Mouse (Mus musculus): Measurements from ENCODE around the gene Pou5f2. TPM values are rescaled to one million over a fixed set of nuclear protein-coding genes. Genes with fewer than 3 reads are reported as not detected.

Gene Pou5f2
- polyA plus RNA-seq, 1 experiment from 2014 or later = 0.88 TPM

- Histone ChIP-seq H3K4me1 (ENCODE audit: control insufficient read depth, insufficient read depth, low read length) (no peaks in the 10 kb centered on the region), H3K9me3 (ENCODE audit: control insufficient read depth, low read length) (no peaks in the 10 kb centered on the region), H3K4me2 (ENCODE audit: low read depth, low read length) (no peak overlapping the region), H3K36me3 (ENCODE audit: control insufficient read depth, insufficient read depth, low read length) (no peaks in the 10 kb centered on the region), H3K4me3 (ENCODE audit: low read depth, low read length) (no peak overlapping the region), H3K27me3 (replicated peaks; ENCODE audit: control insufficient read depth, insufficient read depth, low read length) (no peaks in the 10 kb centered on the region), H3K9ac (ENCODE audit: low read depth, low read length) (no peak overlapping the region), H3K27ac (replicated peaks; ENCODE audit: low read depth, low read length) (no peak overlapping the region)
- WGBS = 96% methylated on average over 1 of the region's 1 CpGs
- ATAC-seq (ENCODE audit: low read depth) (no peak), DNase-seq (ENCODE audit: low spot score) (no peak)
These were observed 14.5 kb upstream of the Pou5f2 start for GRCm38 (mm10) chr13:78010176-78010575.

- 31% methylated on average over 1 of the region's 1 CpGs for WGBS
These were observed 8.1 kb downstream of the Pou5f2 start for GRCm38 (mm10) chr13:78032821-78033220.

GRCm38 (mm10) chr13:78037203-78037602 lies 12.5 kb downstream of the Pou5f2 start:
- Histone ChIP-seq H3K27ac (replicated peaks; ENCODE audit: low read depth, low read length) (no peak overlapping the region), H3K36me3 (ENCODE audit: control insufficient read depth, insufficient read depth, low read length) (no peaks in the 10 kb centered on the region), H3K9me3 (ENCODE audit: control insufficient read depth, low read length) (no peaks in the 10 kb centered on the region), H3K4me1 (ENCODE audit: control insufficient read depth, insufficient read depth, low read length) (no peaks in the 10 kb centered on the region), H3K27me3 (replicated peaks; ENCODE audit: control insufficient read depth, insufficient read depth, low read length) (no peaks in the 10 kb centered on the region), H3K4me3 (ENCODE audit: low read depth, low read length) (no peak overlapping the region), H3K9ac (ENCODE audit: low read depth, low read length) (no peak overlapping the region), H3K4me2 (ENCODE audit: low read depth, low read length) (no peak overlapping the region)
- WGBS = 48% methylated on average over 1 of the region's 1 CpGs
- no peak for ATAC-seq (ENCODE audit: low read depth)
- DNase-seq (ENCODE audit: low spot score) = no peak

More at GRCm38 (mm10) chr13:78032821-78033220, 8.1 kb downstream of the Pou5f2 start:
- no peaks in the 10 kb centered on the region for H3K4me1 ChIP-seq (ENCODE audit: control insufficient read depth, insufficient read depth, low read length)
- no peak overlapping the region for H3K4me3 ChIP-seq (ENCODE audit: low read depth, low read length)
- DNase-seq (ENCODE audit: low spot score) (no peak), ATAC-seq (ENCODE audit: low read depth) (no peak)
- no peaks in the 10 kb centered on the region for H3K36me3 ChIP-seq (ENCODE audit: control insufficient read depth, insufficient read depth, low read length)
- H3K4me2 ChIP-seq (ENCODE audit: low read depth, low read length) = no peak overlapping the region
- no peaks in the 10 kb centered on the region for H3K27me3 ChIP-seq (replicated peaks; ENCODE audit: control insufficient read depth, insufficient read depth, low read length)
- H3K9ac ChIP-seq (ENCODE audit: low read depth, low read length) = no peak overlapping the region
- no peak overlapping the region for H3K27ac ChIP-seq (replicated peaks; ENCODE audit: low read depth, low read length)
- no peaks in the 10 kb centered on the region for H3K9me3 ChIP-seq (ENCODE audit: control insufficient read depth, low read length)

GRCm38 (mm10) chr13:78043203-78043602 lies 18.5 kb downstream of the Pou5f2 start:
- no peak for ATAC-seq (ENCODE audit: low read depth)
- Histone ChIP-seq H3K9ac (ENCODE audit: low read depth, low read length) (no peak overlapping the region), H3K4me3 (ENCODE audit: low read depth, low read length) (no peak overlapping the region), H3K27me3 (replicated peaks; ENCODE audit: control insufficient read depth, insufficient read depth, low read length) (no peaks in the 10 kb centered on the region), H3K36me3 (ENCODE audit: control insufficient read depth, insufficient read depth, low read length) (no peaks in the 10 kb centered on the region), H3K9me3 (ENCODE audit: control insufficient read depth, low read length) (no peaks in the 10 kb centered on the region), H3K27ac (replicated peaks; ENCODE audit: low read depth, low read length) (no peak overlapping the region), H3K4me2 (ENCODE audit: low read depth, low read length) (no peak overlapping the region), H3K4me1 (ENCODE audit: control insufficient read depth, insufficient read depth, low read length) (no peaks in the 10 kb centered on the region; the same call in 1 of the 2 replicates)
- 80% methylated on average over 6 of the region's 6 CpGs for WGBS
- no peak for DNase-seq (ENCODE audit: low spot score)

GRCm38 (mm10) chr13:78045116-78045515 lies 20.4 kb downstream of the Pou5f2 start:
- no peak overlapping the region for H3K27ac ChIP-seq (replicated peaks; ENCODE audit: low read depth, low read length)
- no peak overlapping the region for H3K9ac ChIP-seq (ENCODE audit: low read depth, low read length)
- H3K4me3 ChIP-seq (ENCODE audit: low read depth, low read length) = no peak overlapping the region
- H3K9me3 ChIP-seq (ENCODE audit: control insufficient read depth, low read length) = no peaks in the 10 kb centered on the region
- DNase-seq (ENCODE audit: low spot score) (no peak), ATAC-seq (ENCODE audit: low read depth) (no peak)
- WGBS = 13% methylated on average over 5 of the region's 5 CpGs
- H3K4me2 ChIP-seq (ENCODE audit: low read depth, low read length) = no peak overlapping the region
- no peaks in the 10 kb centered on the region; the same call in 1 of the 2 replicates for H3K4me1 ChIP-seq (ENCODE audit: control insufficient read depth, insufficient read depth, low read length)
- no peaks in the 10 kb centered on the region for H3K36me3 ChIP-seq (ENCODE audit: control insufficient read depth, insufficient read depth, low read length)
- H3K27me3 ChIP-seq (replicated peaks; ENCODE audit: control insufficient read depth, insufficient read depth, low read length) = no peaks in the 10 kb centered on the region

Other genes with a start within 250 kb of the Pou5f2 start
- gene Nr2f1, start 174.9 kb downstream of the Pou5f2 start, polyA plus RNA-seq (2014; fragmentation: Nextera tagmentation; extraction: Ambion mirVana) = 17.9 and 19.4 TPM in 2 replicates

Data from embryonic facial prominence, embryonic 14.5 days (tissue).